Mouse (Mus musculus) spleen, postnatal 10 days (tissue): Measurements from ENCODE around the gene Smad3.

Experiments
- DNase-seq, 2 experiments: peaks; one replicate each; pipeline ENCODE4 v3.0.0; 2021 to 2022; ENCODE audit warnings: low spot score in 2 of 2

Gene Smad3

GRCm38 (mm10) chr9:63701258-63701956 is 56.4 kb downstream of the Smad3 start:
- no peak for DNase-seq

GRCm38 (mm10) chr9:63699145-63699544 is 58.6 kb downstream of the Smad3 start:
- DNase-seq: no peak

- no peak for DNase-seq
Observed at GRCm38 (mm10) chr9:63698320-63699045, 59.3 kb downstream of the Smad3 start.

- no peak for DNase-seq
Observed at GRCm38 (mm10) chr9:63697606-63698005, 60.2 kb downstream of the Smad3 start.

- no peak for DNase-seq
Observed at GRCm38 (mm10) chr9:63696463-63697105, 61.2 kb downstream of the Smad3 start.

- DNase-seq: no peak
Observed at GRCm38 (mm10) chr9:63691960-63692359, 65.8 kb downstream of the Smad3 start.

GRCm38 (mm10) chr9:63690511-63690910 is 67.3 kb downstream of the Smad3 start:
- DNase-seq: no peak

- DNase-seq: no peak
Observed at GRCm38 (mm10) chr9:63687413-63688015, 70.3 kb downstream of the Smad3 start.

GRCm38 (mm10) chr9:63685352-63685751 is 72.4 kb downstream of the Smad3 start:
- DNase-seq: no peak

- DNase-seq: no peak
Observed at GRCm38 (mm10) chr9:63684277-63684676, 73.5 kb downstream of the Smad3 start.

GRCm38 (mm10) chr9:63682943-63683342 is 74.9 kb downstream of the Smad3 start:
- DNase-seq: no peak

- peak in 1 of 2 experiments; percentile 38 for DNase-seq
Observed at GRCm38 (mm10) chr9:63682301-63682700, 75.5 kb downstream of the Smad3 start.

- no peak for DNase-seq
Observed at GRCm38 (mm10) chr9:63678076-63678475, 79.7 kb downstream of the Smad3 start.

GRCm38 (mm10) chr9:63677621-63678020 is 80.2 kb downstream of the Smad3 start:
- no peak for DNase-seq

GRCm38 (mm10) chr9:63674613-63675012 is 83.2 kb downstream of the Smad3 start:
- no peak for DNase-seq

- DNase-seq: no peak
Observed at GRCm38 (mm10) chr9:63673494-63673805, 84.3 kb downstream of the Smad3 start.

- no peak for DNase-seq
Observed at GRCm38 (mm10) chr9:63672797-63673493, 84.8 kb downstream of the Smad3 start.

- DNase-seq: no peak
Observed at GRCm38 (mm10) chr9:63669816-63670215, 88.0 kb downstream of the Smad3 start.

GRCm38 (mm10) chr9:63668621-63669020 is 89.2 kb downstream of the Smad3 start:
- no peak for DNase-seq

GRCm38 (mm10) chr9:63667373-63667724 is 90.4 kb downstream of the Smad3 start:
- no peak for DNase-seq

GRCm38 (mm10) chr9:63666612-63667372 is 91.0 kb downstream of the Smad3 start:
- no peak for DNase-seq
